Mouse (Mus musculus): ENCODE data around the gene Pnkp.

Pnkp gene

GRCm38 (mm10) chr7:44900632-44901031 is 43.7 kb downstream of the Pnkp start:
- DNase-seq (ENCODE audit: low spot score in 2 of 2): no peak

- no peak for DNase-seq (ENCODE audit: low spot score in 2 of 2)
Measured at GRCm38 (mm10) chr7:44901230-44901722, 44.3 kb downstream of the Pnkp start.

GRCm38 (mm10) chr7:44905430-44905829 is 48.5 kb downstream of the Pnkp start:
- no peak for DNase-seq (ENCODE audit: low spot score in 2 of 2)

- DNase-seq (ENCODE audit: low spot score in 2 of 2): no peak
Measured at GRCm38 (mm10) chr7:44908706-44909476, 52.0 kb downstream of the Pnkp start.

Data from frontal cortex, postnatal 14 days (tissue).